Mouse (Mus musculus) T-cell, adult 2 months (primary cell): ENCODE data around the gene Gm4881.
"Not testable (repeated sequence)": the region's sequence is repeated elsewhere in the genome, so short reads cannot be mapped to it uniquely, and the experiment has no call there.

Source experiments
- DNase-seq: peaks from one replicate; pipeline ENCODE4 v3.0.0; 2022; ENCODE audit warnings: low spot score

Gene Gm4881

DNA sequence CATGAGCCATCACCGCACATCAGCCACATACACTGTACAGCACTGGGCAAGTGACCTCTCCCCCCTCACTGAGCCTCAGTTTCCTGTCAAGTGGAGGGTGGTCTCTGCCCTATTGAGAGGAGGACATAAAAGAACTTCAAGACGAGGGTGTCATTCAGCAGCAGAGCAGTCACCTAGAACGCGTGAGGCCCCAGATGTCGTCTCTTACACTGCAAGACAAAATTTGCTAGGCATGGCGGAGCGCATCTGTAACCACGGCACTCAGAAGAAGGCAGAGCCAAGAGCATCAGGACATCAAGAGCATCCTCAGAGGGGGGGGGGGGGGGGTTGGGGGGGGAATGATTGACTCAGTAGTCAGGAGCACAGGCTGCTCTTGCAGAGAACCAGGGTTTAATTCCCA, 48.0 kb downstream of the Gm4881 start:
- no peak for DNase-seq

DNA sequence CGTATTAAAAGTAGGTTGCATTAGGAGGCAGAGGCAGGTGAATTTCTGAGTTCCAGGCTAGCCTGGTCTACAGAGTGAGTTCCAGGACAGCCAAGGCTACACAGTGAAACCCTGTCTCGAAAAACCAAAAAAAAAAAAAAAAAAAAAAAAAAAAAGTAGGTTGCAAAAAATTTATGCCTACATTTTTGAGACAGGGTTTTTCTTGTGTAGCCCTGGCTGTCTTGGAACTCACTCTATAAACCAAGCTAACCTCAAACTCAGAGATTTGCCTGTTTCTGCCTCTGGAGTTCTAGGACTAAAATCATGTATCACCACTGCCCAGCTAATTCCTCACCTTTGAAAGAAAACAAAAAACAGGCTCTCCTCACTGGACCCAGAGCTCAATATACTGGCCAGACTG, 48.5 kb downstream of the Gm4881 start:
- not testable (repeated sequence) for DNase-seq

DNA sequence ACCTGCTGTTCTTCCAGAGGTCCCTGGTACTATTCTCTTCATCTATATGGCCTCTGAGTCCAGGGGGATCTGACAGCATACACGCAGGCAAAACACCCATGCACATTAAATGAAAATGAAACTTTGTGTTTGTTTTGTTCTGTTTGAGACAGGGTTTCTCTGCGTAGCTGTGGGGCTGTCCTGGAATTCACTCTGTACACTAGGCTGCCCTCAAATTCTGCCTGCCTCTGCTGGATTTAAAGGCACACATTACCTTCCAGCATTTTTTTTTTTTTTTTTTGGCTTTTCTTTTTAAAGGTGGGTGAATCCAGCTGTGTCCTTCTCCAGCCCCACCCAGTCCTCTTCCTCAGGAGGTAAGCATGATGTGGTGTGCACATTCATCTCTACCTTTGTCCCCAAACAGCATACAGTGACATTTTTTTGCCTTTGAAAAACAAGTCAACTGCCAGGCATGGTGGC, 52.1 kb downstream of the Gm4881 start:
- DNase-seq = no peak

DNA sequence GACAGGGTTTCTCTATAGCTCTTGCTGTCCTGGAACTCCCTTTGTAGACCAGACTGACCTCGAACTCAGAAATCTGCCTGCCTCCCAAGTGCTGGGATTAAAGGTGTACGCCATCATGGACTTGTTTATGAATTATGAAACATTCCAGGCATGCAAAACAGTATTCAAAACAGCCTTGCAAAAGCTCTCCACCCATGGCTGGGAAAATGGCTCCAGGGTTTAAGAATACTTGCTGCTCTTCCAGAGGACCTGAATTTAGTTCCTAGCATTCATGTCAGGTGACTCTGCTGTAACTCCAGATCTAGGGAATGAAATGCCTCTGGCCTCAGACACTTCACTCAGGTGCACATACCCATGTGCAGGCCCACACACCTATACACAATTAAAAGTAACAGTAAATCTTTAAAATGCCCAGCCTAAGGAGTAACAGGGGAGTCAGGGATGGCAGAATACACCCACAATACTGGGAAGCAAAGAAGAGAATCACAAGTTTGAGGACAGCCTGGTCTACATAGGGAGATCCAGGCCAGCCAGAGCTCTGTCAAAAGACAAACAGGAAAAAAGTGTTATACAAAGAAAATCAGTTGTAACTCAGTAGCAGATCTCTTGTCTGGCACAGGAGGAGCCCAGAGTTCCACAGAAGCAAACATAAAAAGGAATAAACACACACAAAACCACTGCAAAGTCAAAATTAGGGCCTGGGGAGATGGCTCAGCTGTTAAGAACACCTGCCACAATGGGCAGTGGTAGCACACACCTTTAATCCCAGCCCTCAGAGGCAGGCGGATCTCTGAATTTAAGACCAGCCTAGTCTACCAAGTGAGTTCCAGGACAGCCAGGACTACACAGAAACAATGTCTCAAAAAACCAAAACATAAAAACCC, 52.8 kb downstream of the Gm4881 start:
- DNase-seq = no peak

DNA sequence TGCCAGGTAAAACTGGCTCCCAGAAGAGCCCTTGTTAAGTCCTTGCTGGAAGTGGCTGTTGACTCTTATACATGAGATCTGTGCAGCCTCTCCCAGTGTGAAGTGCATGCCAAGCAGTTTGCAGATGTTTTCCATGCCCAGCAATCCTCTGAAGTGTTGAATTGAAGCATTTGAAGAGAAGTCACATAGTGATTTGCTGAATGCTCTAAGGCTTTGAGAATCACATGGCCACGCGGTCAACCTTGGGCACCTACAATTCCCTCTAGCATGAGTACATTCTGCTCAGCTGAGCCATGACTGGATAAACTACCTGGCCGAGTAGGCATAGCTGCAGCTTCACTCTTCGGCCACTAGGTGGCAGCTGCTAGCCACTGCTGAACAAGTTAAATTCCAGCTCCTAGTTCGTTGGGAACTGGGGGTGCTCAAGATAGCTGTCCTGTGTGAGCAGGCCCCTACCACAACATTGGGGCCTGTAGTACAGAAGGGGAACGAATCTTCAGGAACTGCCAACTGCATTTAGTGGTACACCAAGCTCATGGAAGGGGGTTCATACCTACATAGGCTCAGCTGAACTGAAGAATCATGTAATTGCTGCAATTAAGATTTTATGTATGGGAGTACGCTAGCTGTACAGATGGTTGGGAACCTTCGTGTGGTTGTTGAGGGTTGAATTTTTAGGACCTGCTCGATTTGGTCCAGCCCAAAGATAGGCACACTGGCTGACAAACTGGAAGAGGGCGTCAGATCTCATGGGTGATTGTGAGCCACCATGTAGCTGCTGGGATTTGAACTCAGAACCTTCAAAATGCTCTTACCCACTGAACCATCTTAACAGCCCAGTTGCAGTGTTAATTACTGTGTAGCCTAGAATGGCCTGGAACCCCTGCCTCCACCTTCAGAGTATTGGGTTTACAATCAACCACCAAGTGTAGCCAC, 53.7 kb downstream of the Gm4881 start:
- peak; percentile 79 for DNase-seq

DNA sequence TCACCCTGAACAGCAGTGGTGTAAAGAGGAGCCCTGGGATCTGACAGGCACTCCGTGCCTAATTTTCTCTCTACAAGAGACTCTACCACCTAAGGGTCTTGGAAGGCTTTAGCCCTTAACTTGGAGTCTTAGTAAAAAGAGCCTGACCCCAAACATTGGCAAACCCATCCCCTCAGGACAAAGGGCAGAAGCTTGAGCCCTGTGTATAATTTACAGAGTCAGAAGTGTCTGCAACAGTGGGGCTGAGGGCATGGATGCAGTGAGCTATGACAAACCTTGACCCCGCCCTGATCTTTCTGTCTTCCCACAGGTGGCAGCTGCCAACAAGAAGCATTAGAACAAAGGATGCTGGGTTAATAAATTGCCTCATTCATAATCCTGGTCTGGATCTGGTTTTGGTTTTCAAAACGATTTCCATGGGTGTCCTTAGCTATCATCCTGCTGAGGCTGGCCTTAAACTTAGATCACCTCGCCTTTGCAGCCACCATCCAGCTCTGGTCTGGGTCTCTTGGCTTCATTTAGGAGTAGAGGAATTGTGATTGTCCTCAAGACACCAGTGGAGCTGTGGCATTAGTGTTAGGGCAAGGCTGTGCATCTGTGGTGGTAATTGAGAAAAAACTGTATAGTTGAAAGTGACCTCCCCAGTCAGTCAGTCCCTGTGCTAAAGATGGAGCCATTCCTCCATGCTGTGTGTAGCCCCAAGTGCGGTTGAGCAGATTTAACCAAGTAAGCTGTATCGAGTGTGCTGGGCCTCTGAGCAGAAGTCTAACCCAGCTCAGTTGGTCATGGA, 54.7 kb downstream of the Gm4881 start:
- no peak for DNase-seq

DNA sequence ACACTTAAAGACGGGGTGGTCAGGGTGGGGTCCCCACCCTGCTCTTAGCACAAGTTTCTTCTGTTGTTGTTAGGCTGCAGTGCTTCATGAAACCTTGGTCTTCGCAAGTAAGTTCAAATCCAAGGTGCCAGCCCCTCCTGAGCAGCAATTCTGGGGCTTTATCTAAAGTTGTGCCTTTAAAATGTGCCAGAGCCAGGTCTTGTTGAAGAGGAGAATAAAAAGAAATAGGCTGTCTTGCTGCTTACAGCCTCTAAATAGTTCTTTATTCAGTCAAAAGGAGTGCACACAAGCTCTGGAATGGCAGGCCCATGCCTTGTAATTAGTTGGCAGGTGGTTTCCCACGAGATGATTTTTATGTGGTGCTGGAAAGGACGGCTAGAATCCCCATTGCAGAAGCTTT, 57.2 kb downstream of the Gm4881 start:
- no peak for DNase-seq

DNA sequence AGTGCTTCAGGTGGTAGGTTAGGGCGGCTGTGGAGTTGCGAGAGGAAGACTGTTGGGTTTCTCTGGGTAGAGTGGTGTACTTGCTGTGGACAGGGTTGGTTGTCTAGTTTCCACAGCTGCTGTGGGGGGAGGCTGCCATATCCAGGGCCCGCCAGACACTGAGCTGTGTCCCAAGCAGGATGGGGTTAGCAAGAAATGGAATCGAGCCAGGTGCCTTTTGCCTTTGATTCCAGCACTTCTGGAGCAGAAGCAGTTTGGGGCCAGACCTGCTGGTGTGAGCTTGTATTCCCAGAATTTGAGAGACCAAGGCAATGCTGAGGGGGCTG, 58.0 kb downstream of the Gm4881 start:
- DNase-seq = no peak

DNA sequence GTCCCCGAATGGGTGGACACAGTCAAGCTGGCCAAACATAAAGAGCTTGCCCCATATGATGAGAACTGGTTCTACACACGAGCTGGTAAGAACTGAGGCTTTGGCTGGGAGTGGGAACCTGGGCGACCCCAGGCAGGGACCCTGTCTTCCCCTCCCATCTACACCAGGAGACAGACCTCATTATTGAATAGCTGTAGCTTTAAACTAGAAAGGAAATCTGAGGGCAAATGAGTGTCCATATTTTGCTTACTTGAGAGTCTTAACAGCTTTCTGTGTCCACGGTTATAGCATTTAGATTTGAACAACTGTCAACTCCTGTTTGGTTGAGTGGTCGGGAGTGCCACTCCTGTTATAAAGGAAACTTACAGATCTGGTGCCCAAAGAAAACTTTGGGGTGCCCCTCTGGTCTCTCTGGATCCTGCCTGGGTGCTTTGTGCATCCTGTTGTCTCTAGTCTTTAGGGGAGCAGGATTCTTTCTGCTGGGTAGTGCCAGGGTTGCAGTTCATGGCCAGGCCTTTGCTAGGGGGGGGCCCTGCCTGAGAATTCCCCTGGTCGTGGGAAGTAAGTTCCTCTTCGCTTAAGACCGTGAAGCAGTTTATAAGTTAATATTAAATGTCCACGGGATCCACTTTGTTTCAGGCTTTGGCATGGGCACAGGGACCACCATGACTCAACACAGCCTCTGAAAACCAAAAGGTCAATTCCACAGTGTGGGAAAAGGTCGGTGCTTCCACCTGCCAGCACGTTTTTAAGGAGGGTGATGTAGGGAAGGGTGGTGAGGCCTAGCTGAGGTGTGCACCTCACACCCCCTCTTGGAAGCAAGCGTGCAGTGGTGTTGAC, 58.6 kb downstream of the Gm4881 start:
- DNase-seq = no peak

DNA sequence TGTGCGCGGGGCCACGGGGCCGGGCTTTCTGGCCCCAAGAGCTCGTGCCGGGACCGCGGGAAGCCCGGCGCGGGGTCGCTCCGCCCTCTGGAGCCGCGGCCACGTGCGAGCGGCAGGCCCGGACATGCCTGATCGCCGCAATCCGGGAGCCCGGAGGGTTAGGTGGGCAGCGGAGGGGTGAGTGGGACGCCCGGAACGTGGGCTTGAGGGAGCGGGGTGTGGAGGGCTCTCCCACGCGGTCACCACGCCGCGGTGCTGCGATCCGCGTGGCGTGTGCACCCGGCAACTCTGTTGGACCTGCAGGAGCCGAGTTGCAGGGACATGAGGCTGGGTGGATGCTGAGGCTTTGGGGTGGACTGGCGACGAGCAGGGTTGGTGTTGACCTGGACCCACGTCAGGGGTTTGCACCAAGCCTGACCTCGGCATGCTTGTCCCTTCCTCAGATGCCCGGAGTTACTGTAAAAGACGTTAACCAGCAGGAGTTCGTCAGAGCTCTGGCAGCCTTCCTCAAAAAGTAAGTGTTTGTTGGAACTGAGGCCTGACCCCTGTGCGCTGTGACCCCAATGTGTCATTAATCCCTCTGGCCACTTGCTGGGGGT, 59.5 kb downstream of the Gm4881 start:
- DNase-seq = no peak

DNA sequence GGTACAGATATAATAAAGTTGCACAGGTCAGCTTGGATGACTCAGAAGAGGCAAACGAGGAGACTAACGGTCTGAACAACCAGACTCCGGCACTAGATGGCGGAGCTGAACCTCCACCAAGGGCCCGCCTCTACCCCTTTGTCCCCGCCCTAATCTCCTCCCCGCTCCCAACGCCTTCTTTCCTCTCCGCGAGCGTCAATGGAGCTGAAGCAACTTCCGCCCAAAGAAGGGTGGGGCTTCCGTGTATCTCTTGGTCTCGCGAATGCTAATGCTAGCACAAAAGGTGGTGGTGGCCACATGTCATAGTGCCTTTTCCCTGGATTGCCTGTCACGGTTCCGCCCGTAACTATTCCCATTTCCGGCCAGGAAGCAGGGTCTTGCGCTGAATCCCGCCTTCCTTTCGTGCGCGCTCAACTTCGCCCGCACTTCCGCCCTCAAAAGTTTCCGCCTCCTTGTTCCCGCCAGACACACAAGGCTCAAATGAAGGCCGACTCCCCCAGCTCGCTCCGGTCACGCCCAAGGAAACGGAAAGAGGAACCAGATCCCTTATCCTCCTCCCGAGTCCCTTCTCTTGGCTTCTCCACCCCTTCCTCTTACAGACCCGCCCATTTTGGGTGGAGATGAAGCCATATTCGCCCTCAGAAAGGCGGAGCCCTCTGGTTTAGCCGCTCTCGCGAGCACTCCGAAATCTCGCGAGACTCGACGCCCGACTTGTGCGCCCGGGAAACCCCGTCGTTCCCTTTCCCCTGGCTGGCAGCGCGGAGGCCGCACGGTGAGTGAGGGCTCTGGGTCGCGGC, 60.2 kb downstream of the Gm4881 start, which contains the start of gene Rps19:
Gene Rps19, plus strand, starts transcription at position 476 of the 797 bp plus-strand sequence.
- DNase-seq = peak; percentile 98

DNA sequence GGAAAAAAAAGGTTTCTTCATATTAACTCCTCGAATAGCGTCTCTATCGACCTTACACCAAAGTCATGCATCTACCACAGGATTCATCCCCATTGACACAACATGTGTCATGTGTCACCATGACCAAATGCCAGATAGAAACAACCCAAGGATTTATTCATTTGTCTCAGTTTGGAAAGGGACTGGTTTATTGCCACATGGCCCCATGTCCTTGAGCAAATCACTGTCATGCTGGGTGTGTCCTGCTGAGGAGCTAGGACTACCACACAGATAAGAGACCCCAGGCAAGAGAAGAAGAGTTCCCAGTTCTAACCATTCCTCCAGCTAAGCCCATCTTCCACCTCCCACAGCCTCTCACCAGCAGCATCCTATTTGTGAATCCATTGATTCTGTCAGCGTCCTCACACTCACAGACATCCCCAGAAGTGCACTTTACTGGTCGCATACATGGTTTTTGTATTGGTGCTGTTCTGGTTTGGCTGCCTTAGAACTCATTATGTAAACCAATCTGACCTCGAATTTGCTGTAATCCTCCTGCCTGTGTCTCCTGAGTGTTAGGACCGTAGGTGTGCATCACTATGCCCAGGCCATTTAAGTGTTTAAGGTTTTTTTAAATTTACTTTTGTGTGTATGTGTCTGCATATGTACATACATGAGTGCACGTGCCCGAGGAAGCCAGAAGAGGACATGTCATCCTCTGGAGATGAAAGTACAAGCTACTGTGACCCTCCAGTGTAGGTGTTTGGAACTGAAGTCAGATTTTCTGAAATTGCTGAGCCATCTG, 61.7 kb downstream of the Gm4881 start:
- no peak for DNase-seq

DNA sequence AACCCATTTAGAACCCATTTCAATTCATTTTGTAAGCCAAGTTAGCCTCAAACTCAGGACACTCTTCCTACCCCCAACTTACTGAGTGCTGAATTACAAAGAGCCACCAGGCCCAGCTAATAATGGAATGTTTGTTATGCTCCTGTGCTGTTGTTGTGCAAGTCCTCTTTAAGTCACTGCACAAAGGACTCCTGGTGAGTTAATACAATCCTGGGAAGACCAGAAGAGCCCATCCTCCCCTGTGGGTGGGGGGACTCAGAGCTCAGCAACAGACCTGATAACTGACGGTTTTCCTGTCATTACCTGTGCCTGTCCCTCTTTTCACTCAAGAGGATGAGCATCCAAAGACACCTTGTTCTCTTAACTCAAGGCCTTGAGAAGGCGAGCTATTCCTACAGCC, 64.7 kb downstream of the Gm4881 start:
- DNase-seq = no peak

DNA sequence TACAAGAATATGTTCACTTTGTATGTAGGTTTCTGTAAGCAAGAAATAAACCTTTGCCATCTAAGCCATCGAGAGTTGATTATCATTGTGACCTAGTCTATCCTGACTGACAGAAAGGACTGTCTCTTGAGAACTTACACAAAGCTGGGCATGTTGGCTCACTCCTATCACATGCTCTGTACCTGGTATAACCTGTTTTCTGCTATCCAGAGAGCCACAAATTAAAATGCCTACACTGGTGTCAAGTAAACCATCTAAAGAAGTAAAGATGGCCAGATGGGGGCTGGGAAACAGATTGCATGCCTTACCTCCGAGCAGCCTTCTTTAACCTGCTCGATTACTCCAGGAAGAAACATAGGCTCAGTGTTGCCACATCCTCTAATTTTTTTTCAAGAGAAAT, 66.7 kb downstream of the Gm4881 start:
- DNase-seq = no peak
